Mouse (Mus musculus): ENCODE data around the gene Arhgef16.

GRCm38 (mm10) chr4:154283671-154284070 is 17.8 kb downstream of the Arhgef16 start:
- TF ChIP-seq CTCF (IDR thresholded peaks at IDR 0.05; ENCODE audit: borderline replicate concordance, extremely low read depth, insufficient read depth, insufficient read length), result no peak
- no peak for TF ChIP-seq POLR2A (IDR thresholded peaks at IDR 0.05; ENCODE audit: borderline replicate concordance, extremely low read depth, insufficient read depth, insufficient read length, poor library complexity, severe bottlenecking)
